Mouse (Mus musculus) embryonic stem cell, embryonic (primary cell): Measurements from ENCODE around the gene Pepd.

Experiments
- CTCF ChIA-PET, 4 experiments: fragments of 300-600 bp in 2 of 4; fragments of 350-600 bp in 2 of 4; sonication (Branson Sonifier 250); formaldehyde crosslinking; loops; one replicate each; lab custom pipeline; 2022; ENCODE audit warnings: inconsistent platforms in 2 of 4; lab: Charles Lee
- POLR2A ChIA-PET, 4 experiments: fragments of 300-600 bp in 2 of 4; fragments of 350-600 bp in 2 of 4; sonication (Branson Sonifier 250); formaldehyde crosslinking; loops; one replicate each; lab custom pipeline; 2022; ENCODE audit warnings: antibody characterized with exemption in 4 of 4, inconsistent platforms in 1 of 4; lab: Charles Lee

Gene Pepd

DNA sequence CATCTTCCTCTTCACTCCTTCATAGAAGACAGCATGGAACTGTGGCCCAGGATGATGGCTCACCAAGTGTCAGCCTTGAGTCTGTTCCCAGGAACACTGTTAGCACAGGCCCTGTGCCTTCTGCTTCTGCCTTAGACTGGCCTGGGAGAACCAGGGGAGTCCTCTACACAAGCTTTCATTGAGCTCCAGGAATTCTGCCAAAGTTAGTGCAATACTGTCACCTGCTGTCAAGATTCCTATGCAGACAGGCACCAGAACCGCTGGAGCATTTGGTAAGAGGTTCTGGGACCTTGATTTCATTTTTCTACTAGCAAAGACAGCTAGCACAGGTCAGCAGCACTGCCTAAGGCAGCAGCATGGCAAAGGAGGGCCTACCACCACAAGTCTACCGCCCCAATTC lies 132.5 kb downstream of the Pepd start:
- ChIA-PET CTCF (interaction anchor here in 3 of 4 experiments (0.6 to 1.1 kb wide), 4 partner anchors 18 to 833 kb away, joined by 3 read pairs; no protein-coding TSS in a partner anchor), POLR2A (interaction anchor here in 1 of 4 experiments (1.3 kb wide), 1 partner anchor 9 kb away, joined by 3 read pairs; no protein-coding TSS in a partner anchor)

- CTCF ChIA-PET, result interaction anchor here in 1 of 4 experiments (0.5 kb wide), 1 partner anchor 125 kb away, joined by 12 read pairs; no protein-coding TSS in a partner anchor
- POLR2A ChIA-PET, result interaction anchor here in 1 of 4 experiments (1.0 kb wide), 1 partner anchor 9 kb away, joined by 5 read pairs; no protein-coding TSS in a partner anchor
Measured at GRCm38 (mm10) chr7:35046091-35046490, 133.9 kb downstream of the Pepd start.

- ChIA-PET POLR2A (interaction anchor here in 2 of 4 experiments (0.7 to 1.4 kb wide), 9 partner anchors 8 to 69 kb away, joined by 3 to 6 read pairs (median 3); no protein-coding TSS in a partner anchor), CTCF (interaction anchor here in 2 of 4 experiments (0.7 to 1.7 kb wide), 2 partner anchors 121 to 127 kb away, joined by 3 read pairs; no protein-coding TSS in a partner anchor)
Measured at GRCm38 (mm10) chr7:35050540-35050939, 138.4 kb downstream of the Pepd start.

GRCm38 (mm10) chr7:35053161-35053560 lies 141.0 kb downstream of the Pepd start:
- POLR2A ChIA-PET, result interaction anchor here in 1 of 4 experiments (0.8 to 1.6 kb wide), 4 partner anchors 8 to 147 kb away, joined by 3 to 4 read pairs (median 3); no protein-coding TSS in a partner anchor
- CTCF ChIA-PET, result interaction anchor here in 1 of 4 experiments (1.0 kb wide), 1 partner anchor 119 kb away, joined by 3 read pairs; no protein-coding TSS in a partner anchor

GRCm38 (mm10) chr7:35054286-35054685 lies 142.1 kb downstream of the Pepd start:
- ChIA-PET CTCF (interaction anchor here in 1 of 4 experiments (1.0 kb wide), 1 partner anchor 118 kb away, joined by 3 read pairs; no protein-coding TSS in a partner anchor), POLR2A (interaction anchor here in 2 of 4 experiments (1.2 to 2.4 kb wide), 4 partner anchors 9 to 23 kb away, joined by 3 to 6 read pairs (median 4); no protein-coding TSS in a partner anchor)

DNA sequence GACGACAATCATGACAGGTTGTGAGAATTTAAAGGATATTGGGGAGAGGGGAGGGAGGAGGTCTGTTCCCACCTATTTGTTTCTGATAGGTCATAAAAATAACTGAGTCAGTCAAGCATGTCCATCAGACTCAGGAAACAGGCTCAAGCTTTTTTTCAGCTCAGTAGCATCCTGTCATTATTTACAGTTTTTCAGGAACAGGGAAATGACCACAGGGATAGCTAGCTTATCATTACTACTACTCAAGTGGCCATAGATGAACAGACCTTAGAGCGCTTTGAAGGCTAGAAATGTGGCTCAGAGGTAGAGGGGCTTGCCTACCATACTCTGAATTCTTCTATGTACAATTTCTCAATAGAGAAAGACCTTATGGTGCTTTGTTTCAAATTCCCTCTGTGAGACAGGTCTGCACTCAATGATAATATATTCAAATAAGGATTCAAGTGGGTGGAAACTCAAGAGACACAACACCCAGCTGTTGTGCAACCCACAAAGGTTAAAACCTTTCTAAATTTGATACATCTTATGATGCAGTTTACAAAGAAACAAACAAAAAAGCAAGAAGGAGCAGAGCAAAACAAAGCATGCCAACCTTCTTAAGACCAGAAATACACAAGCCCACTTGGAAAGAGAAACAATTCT lies 142.9 kb downstream of the Pepd start:
- ChIA-PET POLR2A (interaction anchor here in 3 of 4 experiments (0.6 to 2.4 kb wide), 15 partner anchors 9 to 183 kb away, joined by 3 to 22 read pairs (median 5); partner anchors contain the start of gene Lrp3 (in 1 of the 3)), CTCF (interaction anchor here in 1 of 4 experiments (0.6 kb wide), 1 partner anchor 32 kb away, joined by 3 read pairs; no protein-coding TSS in a partner anchor)

DNA sequence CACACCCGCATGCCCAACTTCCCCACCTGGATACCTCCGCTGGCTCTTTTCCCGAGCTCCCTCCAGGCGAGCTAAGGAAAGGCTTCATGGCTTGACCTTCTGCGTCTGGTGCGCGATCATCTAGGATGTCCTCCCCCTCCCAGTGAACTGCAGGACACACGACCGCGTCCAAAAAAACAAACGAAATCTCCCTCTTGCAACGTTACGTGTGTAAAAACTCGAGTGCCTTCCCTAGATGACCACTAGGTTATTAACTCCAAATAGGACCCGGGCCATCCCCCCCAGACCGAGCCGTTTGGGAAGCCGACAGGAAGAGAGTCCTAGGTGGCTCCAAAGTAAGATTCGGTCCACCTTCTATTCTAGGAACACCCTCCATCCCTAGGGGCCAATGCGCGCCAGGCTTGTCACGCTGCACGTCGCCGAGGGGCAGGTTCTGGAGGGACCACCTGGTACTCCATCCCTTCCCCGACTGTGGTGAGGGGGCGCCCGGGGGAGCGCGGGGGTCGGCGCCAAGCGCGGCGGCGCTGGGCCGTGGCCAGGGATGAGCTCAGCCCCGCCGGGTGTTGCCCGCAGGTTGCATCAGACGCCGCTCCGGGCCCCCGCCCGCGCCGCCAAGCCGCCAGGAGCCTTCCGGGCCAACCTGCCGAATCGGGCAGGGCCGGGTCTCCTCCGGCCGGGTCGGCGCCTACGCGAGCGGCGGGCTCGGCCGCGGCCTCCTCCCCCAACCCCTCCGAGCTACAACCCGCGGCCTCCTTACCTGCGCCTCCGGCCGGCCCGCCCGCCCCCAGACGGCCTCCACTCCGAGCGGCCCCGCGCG lies 143.6 kb downstream of the Pepd start:
- ChIA-PET POLR2A (interaction anchor here in 3 of 4 experiments (0.6 to 2.4 kb wide), 33 partner anchors 8 to 624 kb away, joined by 3 to 22 read pairs (median 3); partner anchors contain the start of genes Cebpa (in 1 of the 3) and Lrp3 (in 1 of the 3)), CTCF (interaction anchor here (0.5 to 1.5 kb wide), 12 partner anchors 30 to 230 kb away, joined by 3 to 9 read pairs (median 4); no protein-coding TSS in a partner anchor)

GRCm38 (mm10) chr7:35056436-35056864 lies 144.3 kb downstream of the Pepd start, which contains the start of gene Cebpg:
Gene Cebpg (minus strand): TSS chr7:35056573.
- ChIA-PET CTCF (interaction anchor here (0.5 to 1.5 kb wide), 10 partner anchors 30 to 231 kb away, joined by 3 to 9 read pairs (median 4); no protein-coding TSS in a partner anchor), POLR2A (interaction anchor here in 3 of 4 experiments (0.6 to 2.4 kb wide), 28 partner anchors 8 to 623 kb away, joined by 3 to 22 read pairs (median 3); partner anchors contain the start of genes Cebpa (in 1 of the 3) and Lrp3 (in 1 of the 3))

DNA sequence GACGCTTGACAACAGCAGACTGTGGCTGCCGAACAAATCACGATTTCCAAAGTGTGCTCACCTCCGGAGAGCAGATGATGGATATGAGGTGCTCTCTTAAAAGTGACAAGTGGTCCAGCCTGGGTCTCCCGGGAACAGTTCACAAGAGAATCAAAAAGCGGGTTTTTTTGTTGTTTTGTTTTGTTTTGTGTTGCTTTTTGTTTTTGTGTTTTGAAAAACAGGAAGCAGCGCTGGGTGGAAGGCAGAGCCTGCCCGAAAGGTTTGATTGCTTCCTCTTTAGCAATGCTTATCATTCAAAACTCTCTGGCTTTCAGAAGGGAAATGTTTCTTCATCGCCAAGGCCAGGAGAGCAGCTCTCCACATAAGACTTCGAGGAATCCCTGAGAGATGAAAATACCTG lies 144.8 kb downstream of the Pepd start:
- CTCF ChIA-PET, result interaction anchor here (0.6 to 1.5 kb wide), 7 partner anchors 31 to 231 kb away, joined by 3 to 9 read pairs (median 5); no protein-coding TSS in a partner anchor
- POLR2A ChIA-PET, result interaction anchor here in 3 of 4 experiments (0.7 to 2.4 kb wide), 14 partner anchors 8 to 158 kb away, joined by 3 to 22 read pairs (median 4); partner anchors contain the start of genes Cebpa (in 1 of the 3) and Lrp3 (in 1 of the 3)

DNA sequence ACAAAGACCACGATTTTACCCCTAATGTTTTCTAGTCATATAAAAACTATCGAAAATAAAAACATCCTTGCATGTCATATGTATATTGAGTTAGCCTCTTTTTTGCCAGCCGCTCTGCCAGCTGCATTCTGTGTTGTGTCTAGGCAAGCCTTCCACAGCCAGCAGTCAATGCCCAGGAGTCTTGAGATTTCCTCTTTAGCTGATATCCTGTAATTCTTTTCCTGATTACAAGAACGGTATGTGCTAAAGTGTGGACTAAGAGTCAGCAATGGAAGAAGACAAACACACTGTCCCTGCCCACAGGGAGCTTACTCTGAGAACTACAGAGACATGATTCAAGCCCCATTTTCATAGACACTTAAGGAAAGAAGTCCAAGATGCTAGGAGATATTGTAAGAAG lies 145.4 kb downstream of the Pepd start:
- CTCF ChIA-PET, result interaction anchor here in 2 of 4 experiments (0.6 to 1.1 kb wide), 2 partner anchors 113 to 151 kb away, joined by 3 read pairs; no protein-coding TSS in a partner anchor
- POLR2A ChIA-PET, result interaction anchor here in 2 of 4 experiments (0.9 to 1.0 kb wide), 2 partner anchors 15 to 19 kb away, joined by 3 to 4 read pairs; no protein-coding TSS in a partner anchor

- ChIA-PET POLR2A (interaction anchor here in 1 of 4 experiments (1.0 kb wide), 1 partner anchor 18 kb away, joined by 3 read pairs; no protein-coding TSS in a partner anchor), CTCF (interaction anchor here in 1 of 4 experiments (0.9 kb wide), 1 partner anchor 201 kb away, joined by 3 read pairs; no protein-coding TSS in a partner anchor)
Measured at GRCm38 (mm10) chr7:35058329-35058728, 146.2 kb downstream of the Pepd start.

DNA sequence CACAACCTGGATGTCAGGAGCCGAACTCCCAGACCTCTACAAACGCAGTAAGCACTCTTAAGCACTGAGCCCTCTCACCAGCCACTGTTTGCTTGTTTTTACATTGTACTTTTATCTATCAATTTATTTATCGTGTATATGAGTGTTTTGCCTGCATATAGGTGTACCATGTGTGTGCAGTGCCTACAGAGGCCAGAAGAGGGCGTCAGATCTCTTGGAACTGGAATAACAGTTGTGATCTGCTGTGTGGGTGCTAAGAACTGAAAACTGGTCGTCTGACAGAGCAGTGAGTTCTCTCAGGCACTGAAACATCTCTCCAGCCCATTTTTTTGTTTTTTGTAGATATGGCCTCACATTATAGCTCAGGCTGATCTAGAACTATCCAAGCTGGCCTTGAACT lies 147.3 kb downstream of the Pepd start:
- ChIA-PET POLR2A (no interaction called here), CTCF (interaction anchor here in 3 of 4 experiments (0.7 to 1.9 kb wide), 6 partner anchors 34 to 200 kb away, joined by 3 to 8 read pairs (median 4); no protein-coding TSS in a partner anchor)

DNA sequence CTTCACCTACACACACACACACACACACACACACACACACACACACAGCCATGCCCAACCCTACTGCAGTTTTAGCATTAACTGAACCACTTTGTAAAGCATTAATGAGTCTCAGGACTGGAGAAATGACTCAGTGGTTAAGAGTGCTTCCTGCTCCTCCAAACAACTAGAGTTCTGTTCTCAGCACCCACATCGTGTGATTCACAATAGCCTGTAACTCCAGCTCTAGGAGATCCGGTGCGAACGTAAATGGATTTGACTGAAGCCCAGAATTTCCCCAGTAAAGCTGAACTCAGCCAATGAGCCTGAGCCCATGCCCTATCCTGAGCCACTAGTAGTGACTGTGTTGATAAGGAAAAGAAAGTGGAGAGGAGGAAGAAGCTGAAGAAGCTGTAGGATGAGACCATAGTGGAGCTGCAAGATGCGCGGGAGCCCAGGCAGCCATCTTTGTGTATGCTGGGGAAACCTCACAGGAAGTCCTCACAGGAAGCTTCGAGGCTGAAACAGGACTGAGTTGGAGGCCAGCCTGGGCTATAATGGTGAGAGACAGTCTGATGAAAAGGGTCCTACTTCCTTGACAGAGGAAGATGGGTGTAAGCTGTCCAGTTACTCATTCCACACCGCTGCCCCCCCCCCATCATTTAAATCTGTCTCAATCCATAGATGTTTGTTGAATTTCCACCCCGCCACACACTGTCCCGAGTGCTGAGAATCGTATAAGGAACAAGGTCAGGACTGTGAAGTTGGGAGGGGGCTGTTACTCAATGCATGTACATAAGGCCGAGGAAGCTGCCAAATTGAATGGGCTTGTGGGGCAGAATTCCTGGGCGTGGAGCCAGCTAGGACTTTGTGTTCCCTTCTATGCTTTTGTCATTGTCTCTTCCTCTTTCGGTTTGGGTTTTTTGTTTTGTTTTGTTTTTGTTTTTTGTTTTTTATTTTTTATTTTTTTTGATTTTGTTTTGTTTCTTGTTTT lies 152.4 kb downstream of the Pepd start:
- POLR2A ChIA-PET, result interaction anchor here in 3 of 4 experiments (0.5 to 3.7 kb wide), 20 partner anchors 9 to 1606 kb away, joined by 3 to 22 read pairs (median 4); partner anchors contain the start of genes Cebpg (in 3 of the 3) and Cebpa (in 1 of the 3)

GRCm38 (mm10) chr7:35065958-35066357 lies 153.8 kb downstream of the Pepd start:
- CTCF ChIA-PET, result interaction anchor here in 3 of 4 experiments (0.6 to 1.8 kb wide), 3 partner anchors 37 to 103 kb away, joined by 4 to 9 read pairs (median 4); no protein-coding TSS in a partner anchor
- POLR2A ChIA-PET, result interaction anchor here in 3 of 4 experiments (1.2 to 3.7 kb wide), 10 partner anchors 8 to 26 kb away, joined by 3 to 22 read pairs (median 5); partner anchors contain the start of gene Cebpg (in 2 of the 3)

More for the DNA sequence above, 152.4 kb downstream of the Pepd start:
- CTCF ChIA-PET, result interaction anchor here (0.6 to 1.8 kb wide), 10 partner anchors 10 to 356 kb away, joined by 3 to 9 read pairs (median 4); no protein-coding TSS in a partner anchor

DNA sequence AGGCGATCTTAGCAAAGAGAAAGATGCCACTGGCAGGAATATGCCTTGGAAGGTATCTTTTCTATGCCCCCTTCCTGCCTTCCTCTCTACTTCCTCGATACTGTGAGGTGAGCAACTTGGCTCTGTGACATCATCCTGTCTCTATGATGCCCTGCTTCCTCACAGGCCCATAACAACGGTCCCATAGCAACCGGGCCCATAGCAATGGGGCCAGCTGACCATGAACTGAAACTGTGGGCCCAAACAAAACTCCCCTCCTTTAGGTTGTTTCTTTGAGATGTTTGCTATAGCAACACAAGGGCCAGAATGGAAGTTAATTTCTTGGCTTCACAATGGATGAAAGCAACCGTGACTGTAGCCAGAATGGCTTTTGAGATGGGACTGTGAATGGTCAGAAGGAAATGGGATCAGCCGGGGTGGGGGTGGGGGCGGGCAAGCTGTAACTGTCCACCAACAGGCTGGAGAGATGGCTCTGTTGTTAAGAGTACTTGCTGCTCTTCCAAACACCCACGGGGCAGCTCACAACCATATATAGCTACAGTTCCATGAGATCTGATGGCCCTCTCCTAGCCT lies 154.5 kb downstream of the Pepd start:
- CTCF ChIA-PET, result interaction anchor here in 1 of 4 experiments (0.9 kb wide), 1 partner anchor 36 kb away, joined by 4 read pairs; no protein-coding TSS in a partner anchor
- POLR2A ChIA-PET, result interaction anchor here in 2 of 4 experiments (0.7 to 3.7 kb wide), 6 partner anchors 10 to 24 kb away, joined by 3 to 22 read pairs (median 4); partner anchors contain the start of gene Cebpg (in 2 of the 2)
